Mouse (Mus musculus): ENCODE data around the gene Ly6g6d. TPM values are rescaled to one million over a fixed set of nuclear protein-coding genes. Genes with fewer than 3 reads are reported as not detected.
A peak's percentile ranks its signal among the peaks of the same experiment; 100 is the strongest.

The Ly6g6d gene
- total and polyA plus RNA-seq, 3 experiments: 0.61 to 1.3 TPM; not detected in 1

GRCm38 (mm10) chr17:35022541-35023060, 55.3 kb downstream of the Ly6g6d start:
- 82% methylated on average over 8 of the region's 8 CpGs for WGBS
- Histone ChIP-seq H3K9ac (ENCODE audit: low read depth, low read length) (no peak overlapping the region), H3K27ac (peak overlapping the region; percentile 88), H3K4me3 (no peak overlapping the region), H3K27me3 (ENCODE audit: control insufficient read depth, insufficient read depth, low read length) (no peaks in the 10 kb centered on the region), H3K79me2 (replicated peaks; ENCODE audit: control insufficient read depth, insufficient read depth, low read length) (no peaks in the 10 kb centered on the region), H3K36me3 (ENCODE audit: control insufficient read depth, insufficient read depth, low read length) (no peaks in the 10 kb centered on the region), H3K4me1 (ENCODE audit: control insufficient read depth, insufficient read depth, low read length) (peaks cover 11% of the 10 kb centered on the region)
- intact Hi-C loops (cut with DNase I): loop anchor here (2.0 to 5.0 kb wide), 2 partner anchors 24 to 215 kb away; partner anchors contain the start of genes Msh5 and Nfkbil1
- no peak for DNase-seq
- TF ChIP-seq EP300 (IDR thresholded peaks at IDR 0.05; ENCODE audit: insufficient read depth, low read depth, low read length) (no peak), POLR2A (IDR thresholded peaks at IDR 0.05; ENCODE audit: insufficient read depth, low read depth, low read length) (no peak), CTCF (IDR thresholded peaks at IDR 0.05) (no peak)

- no peaks in the 10 kb centered on the region for H3K79me2 ChIP-seq (replicated peaks; ENCODE audit: control insufficient read depth, insufficient read depth, low read length)
- peak overlapping the region; percentile 17; the same call in 1 of the 2 replicates for H3K4me3 ChIP-seq
- peak overlapping the region; percentile 49 for H3K9ac ChIP-seq (ENCODE audit: low read depth, low read length)
- no peaks in the 10 kb centered on the region for H3K27me3 ChIP-seq (ENCODE audit: control insufficient read depth, insufficient read depth, low read length)
- peak in 1 of 2 experiments; percentile 57 for DNase-seq
- 27% methylated on average over 6 of the region's 6 CpGs for WGBS
- H3K36me3 ChIP-seq (ENCODE audit: control insufficient read depth, insufficient read depth, low read length): no peaks in the 10 kb centered on the region
- intact Hi-C loops (cut with DNase I): loop anchor here (1.0 to 5.0 kb wide), 6 partner anchors 25 to 215 kb away; partner anchors contain the start of genes Abhd16a, Ddah2, Ly6g6d and Msh5
- peaks cover 11% of the 10 kb centered on the region for H3K4me1 ChIP-seq (ENCODE audit: control insufficient read depth, insufficient read depth, low read length)
- H3K27ac ChIP-seq: peak overlapping the region; percentile 88
- TF ChIP-seq EP300 (IDR thresholded peaks at IDR 0.05; ENCODE audit: insufficient read depth, low read depth, low read length): no peak
- peak; percentile 52; the same call in 1 of the 2 replicates for TF ChIP-seq POLR2A (IDR thresholded peaks at IDR 0.05; ENCODE audit: insufficient read depth, low read depth, low read length)
- TF ChIP-seq CTCF (IDR thresholded peaks at IDR 0.05): peak; percentile 55
These were observed 55.9 kb downstream of the Ly6g6d start for GRCm38 (mm10) chr17:35021842-35022477.

Other genes starting within 250 kb of the Ly6g6d start
Only the 30 nearest of the 46 such genes appear.
- 10 to 100 TPM in 1 of 2 experiments, 1 to 10 TPM in 1; 2.9 to 11.2 TPM for gene Hspa1b, start 118.8 kb downstream of the Ly6g6d start, total RNA-seq (2021)
- 2.0 and 6.3 TPM in 2 replicates for gene Hspa1b, start 118.8 kb downstream of the Ly6g6d start, polyA plus RNA-seq (2012; rRNA removed)
- gene Gm20481, start 108.2 kb downstream of the Ly6g6d start, total RNA-seq (2021): not detected
- not detected in 2 replicates for gene Gm20481, start 108.2 kb downstream of the Ly6g6d start, polyA plus RNA-seq (2012; rRNA removed)
- gene Hspa1a, start 105.9 kb downstream of the Ly6g6d start, total RNA-seq (2021): 1 to 10 TPM; 3.3 to 9.8 TPM
- 3.0 and 5.9 TPM in 2 replicates for gene Hspa1a, start 105.9 kb downstream of the Ly6g6d start, polyA plus RNA-seq (2012; rRNA removed)
- 10 to 100 TPM in 1 of 2 experiments, 1 to 10 TPM in 1; 8.3 to 10.9 TPM for gene Hspa1l, start 105.4 kb downstream of the Ly6g6d start, total RNA-seq (2021)
- gene Hspa1l, start 105.4 kb downstream of the Ly6g6d start, polyA plus RNA-seq (2012; rRNA removed): 3.6 and 6.6 TPM in 2 replicates
- gene Lsm2, start 96.2 kb downstream of the Ly6g6d start, total RNA-seq (2021): 10 to 100 TPM; 17.3 to 21.3 TPM
- gene Lsm2, start 96.2 kb downstream of the Ly6g6d start, polyA plus RNA-seq (2012; rRNA removed): 50.7 and 58.0 TPM in 2 replicates
- gene Vars, start 77.1 kb downstream of the Ly6g6d start, total RNA-seq (2021): 10 to 100 TPM; 27.0 to 28.5 TPM
- gene Vars, start 77.1 kb downstream of the Ly6g6d start, polyA plus RNA-seq (2012; rRNA removed): 32.7 and 39.2 TPM in 2 replicates
- gene Vwa7, start 61.5 kb downstream of the Ly6g6d start, total RNA-seq (2021): 10 to 100 TPM; 10.0 to 10.9 TPM
- 7.5 and 10.2 TPM in 2 replicates for gene Vwa7, start 61.5 kb downstream of the Ly6g6d start, polyA plus RNA-seq (2012; rRNA removed)
- gene Sapcd1, start 50.0 kb downstream of the Ly6g6d start, total RNA-seq (2021): not detected
- gene Sapcd1, start 50.0 kb downstream of the Ly6g6d start, polyA plus RNA-seq (2012; rRNA removed): 0.20 and 0.67 TPM in 2 replicates
- under 1 TPM; 0.23 to 0.29 TPM for gene Msh5, start 31.3 kb downstream of the Ly6g6d start, total RNA-seq (2021)
- gene Msh5, start 31.3 kb downstream of the Ly6g6d start, polyA plus RNA-seq (2012; rRNA removed): 1.00 and 1.2 TPM in 2 replicates
- 10 to 100 TPM; 32.5 to 33.1 TPM for gene Clic1, start 28.1 kb downstream of the Ly6g6d start, total RNA-seq (2021)
- 44.4 and 51.6 TPM in 2 replicates for gene Clic1, start 28.1 kb downstream of the Ly6g6d start, polyA plus RNA-seq (2012; rRNA removed)
- gene Ddah2, start 19.0 kb downstream of the Ly6g6d start, total RNA-seq (2021): 10 to 100 TPM; 20.0 to 20.5 TPM
- 31.4 and 40.8 TPM in 2 replicates for gene Ddah2, start 19.0 kb downstream of the Ly6g6d start, polyA plus RNA-seq (2012; rRNA removed)
- under 1 TPM; 0.34 to 0.55 TPM for gene Ly6g6c, start 12.7 kb downstream of the Ly6g6d start, total RNA-seq (2021)
- gene Ly6g6c, start 12.7 kb downstream of the Ly6g6d start, polyA plus RNA-seq (2012; rRNA removed): 0.23 and 0.64 TPM in 2 replicates
- 1 to 10 TPM in 1 of 2 experiments, under 1 TPM in 1; 0.31 to 2.4 TPM for gene Mpig6b, start 11.9 kb downstream of the Ly6g6d start, total RNA-seq (2021)
- 0.32 and 1.4 TPM in 2 replicates for gene Mpig6b, start 11.9 kb downstream of the Ly6g6d start, polyA plus RNA-seq (2012; rRNA removed)
- not detected for gene Ly6g6e, start 1.2 kb downstream of the Ly6g6d start, total RNA-seq (2021)
- 0.41 TPM in 1 of 2 replicates, not detected in the other for gene Ly6g6e, start 1.2 kb downstream of the Ly6g6d start, polyA plus RNA-seq (2012; rRNA removed)
- gene Ly6g6f, start 7.5 kb upstream of the Ly6g6d start, total RNA-seq (2021): not detected
- gene Ly6g6f, start 7.5 kb upstream of the Ly6g6d start, polyA plus RNA-seq (2012; rRNA removed): 0.27 TPM in 1 of 2 replicates, not detected in the other
- 10 to 100 TPM; 53.2 to 62.5 TPM for gene Abhd16a, start 11.2 kb upstream of the Ly6g6d start, total RNA-seq (2021)
- gene Abhd16a, start 11.2 kb upstream of the Ly6g6d start, polyA plus RNA-seq (2012; rRNA removed): 95.7 and 98.2 TPM in 2 replicates
- not detected for gene Ly6g5c, start 30.2 kb upstream of the Ly6g6d start, total RNA-seq (2021)
- gene Ly6g5c, start 30.2 kb upstream of the Ly6g6d start, polyA plus RNA-seq (2012; rRNA removed): not detected in 2 replicates
- under 1 TPM in 1 of 2 experiments, not detected in 1; 0.36 TPM for gene Ly6g5b, start 37.4 kb upstream of the Ly6g6d start, total RNA-seq (2021)
- 0.23 and 0.35 TPM in 2 replicates for gene Ly6g5b, start 37.4 kb upstream of the Ly6g6d start, polyA plus RNA-seq (2012; rRNA removed)
- 1 to 10 TPM; 6.8 to 8.5 TPM for gene Gpank1, start 43.4 kb upstream of the Ly6g6d start, total RNA-seq (2021)
- 9.5 TPM in 2 replicates for gene Gpank1, start 43.4 kb upstream of the Ly6g6d start, polyA plus RNA-seq (2012; rRNA removed)
- 100 to 1,000 TPM; 149 to 170 TPM for gene Csnk2b, start 44.0 kb upstream of the Ly6g6d start, total RNA-seq (2021)
- 297 and 301 TPM in 2 replicates for gene Csnk2b, start 44.0 kb upstream of the Ly6g6d start, polyA plus RNA-seq (2012; rRNA removed)
- gene D17H6S53E, start 48.3 kb upstream of the Ly6g6d start, total RNA-seq (2021): 10 to 100 TPM; 30.2 to 31.3 TPM
- 7.7 and 11.8 TPM in 2 replicates for gene D17H6S53E, start 48.3 kb upstream of the Ly6g6d start, polyA plus RNA-seq (2012; rRNA removed)
- not detected for gene Apom, start 54.0 kb upstream of the Ly6g6d start, total RNA-seq (2021)
- not detected in 2 replicates for gene Apom, start 54.0 kb upstream of the Ly6g6d start, polyA plus RNA-seq (2012; rRNA removed)
- gene Bag6, start 57.1 kb upstream of the Ly6g6d start, total RNA-seq (2021): 100 to 1,000 TPM; 216 to 252 TPM
- gene Bag6, start 57.1 kb upstream of the Ly6g6d start, polyA plus RNA-seq (2012; rRNA removed): 140 and 150 TPM in 2 replicates
- 100 to 1,000 TPM; 132 to 139 TPM for gene Prrc2a, start 86.8 kb upstream of the Ly6g6d start, total RNA-seq (2021)
- 183 and 197 TPM in 2 replicates for gene Prrc2a, start 86.8 kb upstream of the Ly6g6d start, polyA plus RNA-seq (2012; rRNA removed)
- gene Aif1, start 98.0 kb upstream of the Ly6g6d start, total RNA-seq (2021): 1 to 10 TPM; 2.9 to 3.9 TPM
- gene Aif1, start 98.0 kb upstream of the Ly6g6d start, polyA plus RNA-seq (2012; rRNA removed): 1.5 and 2.0 TPM in 2 replicates
- 1 to 10 TPM; 4.1 to 4.5 TPM for gene Lst1, start 110.4 kb upstream of the Ly6g6d start, total RNA-seq (2021)
- 7.2 and 11.3 TPM in 2 replicates for gene Lst1, start 110.4 kb upstream of the Ly6g6d start, polyA plus RNA-seq (2012; rRNA removed)
- 1 to 10 TPM; 1.3 TPM for gene Ltb, start 116.4 kb upstream of the Ly6g6d start, total RNA-seq (2021)
- 2.0 and 5.2 TPM in 2 replicates for gene Ltb, start 116.4 kb upstream of the Ly6g6d start, polyA plus RNA-seq (2012; rRNA removed)
- gene Tnf, start 123.9 kb upstream of the Ly6g6d start, total RNA-seq (2021): under 1 TPM in 1 of 2 experiments, not detected in 1; 0.34 TPM
- 0.38 and 0.80 TPM in 2 replicates for gene Tnf, start 123.9 kb upstream of the Ly6g6d start, polyA plus RNA-seq (2012; rRNA removed)
- gene Lta, start 127.3 kb upstream of the Ly6g6d start, total RNA-seq (2021): under 1 TPM in 1 of 2 experiments, not detected in 1; 0.23 TPM
- 0.12 TPM in 1 of 2 replicates, not detected in the other for gene Lta, start 127.3 kb upstream of the Ly6g6d start, polyA plus RNA-seq (2012; rRNA removed)
- gene Gm16181, start 142.8 kb upstream of the Ly6g6d start, total RNA-seq (2021): not detected
- 2.1 and 3.2 TPM in 2 replicates for gene Gm16181, start 142.8 kb upstream of the Ly6g6d start, polyA plus RNA-seq (2012; rRNA removed)

Data from heart, adult 2 months (tissue).